In the genomic region with DNA sequence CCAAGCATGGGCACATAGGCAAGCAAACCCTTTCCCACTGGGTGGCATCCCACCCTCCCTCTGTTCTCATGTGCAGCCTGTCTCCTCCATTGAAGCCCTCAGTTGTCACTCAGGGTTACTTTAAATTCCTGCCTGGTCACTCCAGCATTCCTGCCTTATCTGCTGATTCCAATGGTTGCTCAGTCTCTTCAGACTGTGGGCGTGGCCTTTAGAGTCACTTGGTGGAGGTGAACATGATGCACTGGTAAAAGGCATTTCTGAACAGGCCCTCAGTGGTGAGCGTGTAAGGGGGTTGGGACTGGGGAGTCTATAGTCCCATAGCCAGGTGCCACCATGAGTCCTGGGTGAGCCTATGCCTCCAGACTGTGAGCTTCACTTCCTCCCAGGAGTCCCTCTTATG, we compare ENCODE assay signal across 16 mouse cellular contexts. TPM values are rescaled to one million over a fixed set of nuclear protein-coding genes. Genes with fewer than 3 reads are reported as not detected.
DNase-seq lines count a peak whose midpoint lies in the region; ATAC-seq and TF ChIP-seq lines count a peak whose summit lies in the region.
"Had no signal": no experiment of that assay in that cellular context is flagged by ENCODE, and none has a peak within 500 bp of the region (broad histone marks: within the 10 kb centered on the region; RNA-seq: fewer than 3 reads in every experiment).

No protein-coding gene starts in this region.

- no peaks in the 10 kb centered on the region for H3K4me1 ChIP-seq in lung, embryonic 14.5 days (ENCODE audit: insufficient read depth)
- H3K4me1 ChIP-seq in hindbrain, embryonic 13.5 days (replicated peaks), result peaks cover 11% of the 10 kb centered on the region
- H3K4me1 ChIP-seq in cerebellum, adult 2 months (ENCODE audit: control insufficient read depth, insufficient read depth, low read length), result no peaks in the 10 kb centered on the region; the same call in 1 of the 2 replicates
- H3K4me1 ChIP-seq: hindbrain, embryonic 12.5 days had no signal

- peak; percentile 85 for ATAC-seq in lung, embryonic 14.5 days (ENCODE audit: insufficient read depth)
- ATAC-seq in hindbrain, embryonic 13.5 days (ENCODE audit: low FRiP score), result no peak
- ATAC-seq: activated CD4-positive, CD25-positive, alpha-beta regulatory T cell, adult 4 months; forebrain, embryonic 14.5 days had no signal

- H3K36me3 ChIP-seq in lung, embryonic 14.5 days (ENCODE audit: insufficient read depth), result no peaks in the 10 kb centered on the region
- H3K36me3 ChIP-seq in hindbrain, embryonic 13.5 days, result no peaks in the 10 kb centered on the region
- H3K36me3 ChIP-seq: hindbrain, embryonic 12.5 days had no signal

- peak overlapping the region; percentile 38; the same call in 1 of the 2 replicates for H3K4me2 ChIP-seq in lung, embryonic 14.5 days
- H3K4me2 ChIP-seq in hindbrain, embryonic 13.5 days, result no peak overlapping the region
- H3K4me2 ChIP-seq: hindbrain, embryonic 12.5 days had no signal

- no peak overlapping the region for H3K4me3 ChIP-seq in lung, embryonic 14.5 days (ENCODE audit: low read depth, low read length)
- no peak overlapping the region for H3K4me3 ChIP-seq in hindbrain, embryonic 13.5 days
- H3K4me3 ChIP-seq in cerebellum, adult 2 months (replicated peaks; ENCODE audit: insufficient read depth, low read depth, low read length), result no peak overlapping the region
- H3K4me3 ChIP-seq: hindbrain, embryonic 12.5 days had no signal

- no peak overlapping the region for H3K9ac ChIP-seq in lung, embryonic 14.5 days
- no peak overlapping the region for H3K9ac ChIP-seq in hindbrain, embryonic 13.5 days
- H3K9ac ChIP-seq: hindbrain, embryonic 12.5 days had no signal

- peak; percentile 24 for DNase-seq in ZHBTc4 (ENCODE audit: low read depth, low spot score)
- DNase-seq in c-Kit-negative CD71-positive TER-119-positive erythroid progenitor cells, embryonic 14.5 days (ENCODE audit: low read depth, low spot score), result peak; percentile 36
- DNase-seq in heart, postnatal 4 days, result peak; percentile 48
- DNase-seq in lung, embryonic 14.5 days, result peak; percentile 78
- no peak for DNase-seq in cerebellum, adult 11 months
- no peak for DNase-seq in cerebellum, adult 2 months
- no peak for DNase-seq in kidney, postnatal 10 days
- DNase-seq: adrenal gland, postnatal 36 days; kidney, adult 2 months; midbrain, embryonic 14.5 days; thymus, postnatal 36 days had no signal

- no peak for TF ChIP-seq CTCF in lung, embryonic 14.5 days (IDR thresholded peaks at IDR 0.05; ENCODE audit: low read depth)
- no peak for TF ChIP-seq CTCF in cerebellum, adult 2 months (IDR thresholded peaks at IDR 0.05; ENCODE audit: borderline replicate concordance, insufficient read depth, low read depth, low read length)

- peak overlapping the region; percentile 75; the same call in 1 of the 2 replicates for H3K27ac ChIP-seq in lung, embryonic 14.5 days (ENCODE audit: low read depth)
- H3K27ac ChIP-seq in hindbrain, embryonic 13.5 days, result no peak overlapping the region
- H3K27ac ChIP-seq in cerebellum, adult 2 months (ENCODE audit: insufficient read depth, low read length), result no peak overlapping the region
- H3K27ac ChIP-seq: hindbrain, embryonic 12.5 days had no signal

- WGBS in lung, embryonic 14.5 days, result 36% methylated on average over 2 of the region's 2 CpGs
- WGBS in hindbrain, embryonic 13.5 days, result 89% methylated on average over 2 of the region's 2 CpGs
- WGBS in cerebellum, adult 2 months, result 95% methylated on average over 2 of the region's 2 CpGs

- TF ChIP-seq POLR2A in cerebellum, adult 2 months (IDR thresholded peaks at IDR 0.05; ENCODE audit: borderline replicate concordance, insufficient read depth, low read length), result no peak

- peaks cover 12% of the 10 kb centered on the region; the same call in 1 of the 2 replicates for H3K27me3 ChIP-seq in lung, embryonic 14.5 days (ENCODE audit: insufficient read depth, low read length)
- H3K27me3 ChIP-seq in hindbrain, embryonic 13.5 days, result peaks cover 24% of the 10 kb centered on the region
- H3K27me3 ChIP-seq in cerebellum, adult 2 months (ENCODE audit: control insufficient read depth, insufficient read depth, low read length), result no peaks in the 10 kb centered on the region

- H3K9me3 ChIP-seq in lung, embryonic 14.5 days (ENCODE audit: low read depth, low read length), result no peaks in the 10 kb centered on the region
- no peaks in the 10 kb centered on the region for H3K9me3 ChIP-seq in hindbrain, embryonic 13.5 days
- H3K9me3 ChIP-seq: hindbrain, embryonic 12.5 days had no signal

RNA-seq across cellular contexts. Expression of gene Tmod1, which starts 5.5 kb away (rescaled TPM):
- 100 to 1,000 TPM; 278 to 282 TPM for total RNA-seq in heart, postnatal 4 days (2021)
- polyA plus RNA-seq in lung, embryonic 14.5 days (2014; fragmentation: Nextera tagmentation; extraction: Ambion mirVana), result 2.0 and 5.0 TPM in 2 replicates
- 1.9 and 2.1 TPM in 2 replicates for polyA plus RNA-seq in hindbrain, embryonic 13.5 days (2015; fragmentation: Nextera tagmentation; extraction: Ambion mirVana)
- polyA plus RNA-seq in cerebellum, adult 2 months (2012; rRNA removed), result 55.4 and 55.7 TPM in 2 replicates
- polyA plus RNA-seq: liver, adult 2 months had no signal

Comparison
In these comparisons a context has a peak if more than half of its experiments do, and no peak if none do; other contexts are left out.
1. DNase-seq: peak in ZHBTc4 (single experiment), c-Kit-negative CD71-positive TER-119-positive erythroid progenitor cells, embryonic 14.5 days (single experiment), heart, postnatal 4 days (single experiment) and lung, embryonic 14.5 days (single experiment); none in cerebellum, adult 11 months (single experiment), cerebellum, adult 2 months (0 of 2) and kidney, postnatal 10 days (single experiment).